Mouse (Mus musculus) left cerebral cortex, adult 2 months (tissue): Measurements from ENCODE around the gene Eif5a. TPM values are rescaled to one million over a fixed set of nuclear protein-coding genes. Genes with fewer than 3 reads are reported as not detected.
A peak's percentile ranks its signal among the peaks of the same experiment; 100 is the strongest.

Experiments used
- DNase-seq, 2 experiments: peaks; one replicate each; pipeline ENCODE4 v3.0.0; 2021 to 2022; ENCODE audit warnings: low spot score in 2 of 2, mixed read lengths in 1 of 2; ENCODE audit errors: extremely low spot score in 1 of 2
- H3K27ac ChIP-seq: fragments of 200-600 bp; 2 replicates; pipeline ENCODE4 v1.8.1; 2022
- H3K4me3 ChIP-seq: fragments of 200-600 bp; 2 replicates; pipeline ENCODE4 v1.8.1; 2022
- CTCF ChIP-seq: fragments of 200-600 bp; IDR thresholded peaks from 2 replicates; pipeline ENCODE4 v1.8.1; 2022; ENCODE audit warnings: antibody characterized with exemption, mild to moderate bottlenecking, moderate library complexity
- intact Hi-C: fragments of 180-260 bp; cut with DNase I; formaldehyde crosslinking; loops from one replicate; pipeline ENCODE4 v1.15.1; 2025
- total RNA-seq, 2 experiments: library from RNA; stranded (reverse); gene quantifications; 2 replicates each; pipeline ENCODE4 v1.2.3; 2021

Gene Eif5a
- total RNA-seq, 2 experiments from 2014 or later = 408 to 429 TPM

DNA sequence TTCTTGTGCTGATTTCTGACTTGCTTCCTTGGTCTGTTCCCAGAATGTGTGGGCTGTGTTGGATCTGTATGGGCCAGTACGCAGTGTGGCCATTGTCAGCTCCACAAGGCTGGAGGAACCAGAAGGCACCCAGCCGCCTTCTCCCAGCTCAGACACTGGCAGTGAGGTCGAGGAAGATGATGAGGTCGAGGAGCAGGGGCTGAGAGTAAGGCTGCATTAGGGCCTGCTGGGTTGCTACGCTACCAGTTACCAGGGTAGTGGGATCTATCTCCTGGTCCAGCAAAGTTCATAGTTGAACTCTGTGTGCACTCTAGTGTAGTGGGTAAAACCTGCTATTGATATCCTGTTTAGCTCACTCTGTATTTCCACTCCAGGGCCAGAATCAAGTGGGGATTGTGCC is 12.6 kb downstream of the Eif5a start:
- Histone ChIP-seq H3K4me3 (no peak overlapping the region), H3K27ac (no peak overlapping the region)
- DNase-seq = no peak
- no peak for TF ChIP-seq CTCF
- intact Hi-C loops = no loop called here

GRCm38 (mm10) chr11:69908645-69909044 is 13.1 kb downstream of the Eif5a start:
- no peak overlapping the region for H3K4me3 ChIP-seq
- DNase-seq = no peak
- intact Hi-C loops = no loop called here
- TF ChIP-seq CTCF = no peak
- no peak overlapping the region for H3K27ac ChIP-seq

DNA sequence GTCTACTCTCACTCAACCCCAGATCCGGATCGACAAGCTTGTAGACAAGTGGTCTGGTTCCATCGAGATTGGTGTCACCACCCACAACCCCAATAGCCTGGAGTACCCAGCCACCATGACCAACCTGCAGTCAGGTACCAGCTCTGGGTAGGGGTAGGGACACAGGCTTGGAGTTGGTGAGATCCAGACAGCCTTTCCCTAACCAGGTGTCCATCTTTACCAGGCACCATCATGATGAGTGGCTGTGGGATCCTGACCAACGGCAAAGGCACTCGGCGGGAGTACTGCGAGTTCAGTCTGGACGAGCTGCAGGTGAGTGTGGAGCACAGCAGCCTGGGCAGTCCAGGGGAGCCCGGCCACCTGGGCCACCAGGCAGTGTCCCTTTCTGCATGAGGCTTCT is 17.4 kb downstream of the Eif5a start:
- DNase-seq = no peak
- no peak overlapping the region for H3K27ac ChIP-seq
- no peak overlapping the region for H3K4me3 ChIP-seq
- intact Hi-C loops = loop anchor here (5.0 kb wide), 1 partner anchor 67 kb away; the partner anchor contains the start of genes Nlgn2 and Tmem256
- no peak for TF ChIP-seq CTCF

GRCm38 (mm10) chr11:69902972-69903371 is 18.8 kb downstream of the Eif5a start:
- H3K27ac ChIP-seq = no peak overlapping the region
- DNase-seq = no peak
- H3K4me3 ChIP-seq = peak overlapping the region; percentile 79; the same call in 1 of the 2 replicates
- no peak for TF ChIP-seq CTCF
- intact Hi-C loops = loop anchor here (5.0 kb wide), 1 partner anchor 66 kb away; the partner anchor contains the start of genes Nlgn2 and Tmem256

DNA sequence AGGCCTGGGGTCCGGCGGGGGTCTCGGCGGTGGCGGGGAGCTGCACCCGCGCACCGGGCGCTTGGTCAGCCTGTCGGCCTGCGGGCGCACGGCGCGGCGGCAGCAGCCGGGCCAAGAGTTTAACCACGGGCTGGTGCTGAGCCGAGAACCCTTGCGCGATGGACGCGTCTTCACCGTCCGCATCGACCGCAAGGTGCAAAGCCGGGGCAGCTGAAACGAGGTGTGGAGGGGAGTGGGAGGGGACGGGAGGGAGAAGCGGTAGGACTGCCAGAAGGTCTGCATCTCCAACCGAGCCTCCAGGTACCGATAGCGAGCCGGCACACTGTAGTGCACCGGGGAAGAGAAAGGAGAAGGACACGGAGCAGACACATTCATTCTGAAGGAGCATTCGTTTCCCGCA is 19.8 kb downstream of the Eif5a start:
- intact Hi-C loops = loop anchor here (2.0 to 5.0 kb wide), 3 partner anchors 21 to 219 kb away; partner anchors contain the start of genes Kctd11, Nlgn2, Senp3 and Tmem256
- peak overlapping the region; percentile 79 for H3K4me3 ChIP-seq
- TF ChIP-seq CTCF = no peak
- DNase-seq = no peak
- H3K27ac ChIP-seq = peak overlapping the region; percentile 95

DNA sequence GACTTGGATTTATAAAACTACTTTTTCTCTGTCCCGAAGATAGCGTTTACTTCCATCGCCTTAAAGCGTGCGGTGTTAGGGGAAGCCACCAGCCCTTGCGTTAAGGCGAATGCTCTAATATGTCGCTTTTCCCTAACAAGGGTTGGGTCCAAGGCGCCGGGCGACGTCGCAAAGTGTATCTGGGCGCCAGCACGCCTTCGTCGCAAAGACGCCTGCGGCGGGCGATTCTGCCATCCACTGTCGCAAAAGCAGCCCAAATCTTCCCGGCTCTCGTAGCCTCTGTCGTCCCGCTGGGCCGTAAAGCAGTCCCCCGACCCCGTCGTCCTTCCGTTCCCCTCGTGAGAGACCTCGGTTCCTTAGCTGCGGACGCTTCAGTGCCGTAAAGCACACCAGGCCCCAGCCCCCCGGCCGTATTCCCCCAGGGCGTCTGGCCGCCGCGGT is 20.3 kb downstream of the Eif5a start:
- Histone ChIP-seq H3K27ac (peak overlapping the region; percentile 95), H3K4me3 (peak overlapping the region; percentile 79)
- intact Hi-C loops = loop anchor here (2.0 to 5.0 kb wide), 3 partner anchors 21 to 219 kb away; partner anchors contain the start of genes Kctd11, Nlgn2, Senp3 and Tmem256
- no peak for TF ChIP-seq CTCF
- peak; percentile 95 to 97 for DNase-seq

DNA sequence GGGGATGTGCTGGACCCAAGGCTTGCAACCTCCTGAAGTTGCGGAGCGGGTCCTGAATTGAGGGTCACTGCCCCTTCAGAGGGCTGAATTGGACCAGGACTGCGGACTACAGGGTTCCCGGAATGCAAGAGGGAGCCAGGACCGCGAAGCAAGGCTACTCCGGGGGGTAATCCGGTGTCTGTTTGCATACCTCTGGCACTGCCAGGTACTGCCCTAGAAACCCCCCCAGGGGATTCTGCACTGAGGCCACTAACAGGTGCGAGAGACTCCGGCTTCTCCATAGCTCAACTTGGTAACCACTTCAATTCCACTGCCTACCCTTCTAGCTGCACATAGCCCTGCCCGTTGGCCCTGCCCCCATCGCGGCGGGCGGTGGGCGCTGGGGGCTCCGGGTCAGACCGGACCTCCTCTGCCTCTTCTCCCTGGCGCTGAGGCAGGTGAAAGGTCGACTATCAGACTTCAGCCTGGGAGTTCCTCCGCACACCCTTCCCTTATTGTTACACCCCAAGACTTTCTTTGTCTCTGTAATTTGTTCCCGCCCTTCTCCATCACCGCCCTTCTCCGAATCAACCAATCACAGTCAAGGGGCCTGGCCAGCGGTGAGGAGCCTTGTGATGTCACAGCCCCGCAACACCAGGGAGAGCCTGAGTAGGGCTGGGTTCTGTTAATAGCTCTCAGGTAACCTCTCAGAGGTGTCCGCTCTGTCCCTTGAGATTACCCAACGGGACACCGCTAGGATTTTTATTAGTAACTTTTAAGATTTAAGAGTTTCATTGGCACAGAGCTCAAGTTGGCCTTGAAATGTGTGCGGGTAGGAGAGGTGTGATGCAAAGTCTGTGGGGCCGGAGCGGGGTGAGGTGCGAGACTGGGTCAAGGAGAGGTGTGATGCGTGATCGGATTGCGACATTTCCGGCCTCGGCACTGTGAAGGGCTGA is 21.0 kb downstream of the Eif5a start, which contains the start of the genes 2810408A11Rik and Neurl4:
TSS of gene 2810408A11Rik (minus strand) at position 517 of the 935 bp plus-strand sequence.
TSS of gene Neurl4 (plus strand) at position 602 of the 935 bp plus-strand sequence.
- Histone ChIP-seq H3K4me3 (peak within 1 kb of the TSS; percentile 79), H3K27ac (peak within 1 kb of the TSS; percentile 95)
- intact Hi-C loops = loop anchor here (2.0 to 5.0 kb wide), 3 partner anchors 20 to 218 kb away; partner anchors contain the start of genes Kctd11, Nlgn2, Senp3 and Tmem256
- no peak for TF ChIP-seq CTCF
- peak; percentile 84 to 86 for DNase-seq

DNA sequence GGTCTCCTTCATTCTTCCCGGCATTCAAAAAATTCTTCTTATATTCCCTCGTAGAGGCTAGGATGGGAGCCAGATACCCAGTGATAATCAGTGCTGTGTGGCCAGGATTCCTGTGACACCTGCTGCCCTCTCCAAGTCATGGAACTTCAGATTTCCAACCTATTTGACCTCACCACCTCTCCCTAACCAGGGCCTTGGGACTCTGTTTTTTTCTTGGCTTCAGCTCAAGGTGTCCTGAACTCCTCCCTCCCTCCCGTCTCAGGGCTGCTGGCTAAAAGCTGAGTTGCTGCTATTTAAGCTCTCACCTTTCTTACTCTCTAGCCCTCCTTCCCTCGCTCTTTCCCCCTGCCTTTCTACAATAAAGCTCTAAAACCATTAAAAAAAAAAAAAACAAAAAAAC is 21.9 kb downstream of the Eif5a start:
- intact Hi-C loops = loop anchor here (2.0 to 5.0 kb wide), 3 partner anchors 19 to 217 kb away; partner anchors contain the start of genes Kctd11, Nlgn2, Senp3 and Tmem256
- no peak overlapping the region for H3K4me3 ChIP-seq
- no peak for TF ChIP-seq CTCF

DNA sequence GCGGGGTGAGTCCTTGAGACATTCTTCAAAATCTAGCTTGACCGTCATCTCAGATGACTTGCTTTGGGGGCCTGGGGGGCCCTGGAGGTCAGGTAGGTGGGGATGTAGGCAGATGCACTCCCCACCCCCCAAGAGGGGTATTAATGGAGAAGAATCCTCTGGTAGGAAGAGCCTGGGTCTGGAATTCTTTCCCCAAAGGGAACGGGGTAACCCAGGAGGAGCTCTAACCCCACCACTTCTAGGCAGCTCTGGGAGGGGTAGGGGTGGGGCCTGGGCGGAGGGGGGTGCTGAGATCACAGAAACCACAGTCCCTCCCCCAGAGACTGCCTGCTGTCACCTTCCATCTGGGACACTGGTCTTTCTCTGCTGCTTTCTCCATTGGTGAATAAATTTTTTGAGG is 26.5 kb downstream of the Eif5a start, which contains the start of gene Acap1:
TSS of gene Acap1 (minus strand) at position 249 of the 400 bp plus-strand sequence.
- TF ChIP-seq CTCF = no peak
- H3K27ac ChIP-seq = no peak within 1 kb of the TSS
- no peak for DNase-seq
- no peak within 1 kb of the TSS for H3K4me3 ChIP-seq
- intact Hi-C loops = no loop called here

More for the DNA sequence above, 21.9 kb downstream of the Eif5a start:
- no peak overlapping the region for H3K27ac ChIP-seq
- no peak for DNase-seq

- DNase-seq = no peak
- Histone ChIP-seq H3K4me3 (no peak overlapping the region), H3K27ac (no peak overlapping the region)
- no peak for TF ChIP-seq CTCF
- intact Hi-C loops = no loop called here
These were observed 27.1 kb downstream of the Eif5a start for GRCm38 (mm10) chr11:69894671-69895070.

DNA sequence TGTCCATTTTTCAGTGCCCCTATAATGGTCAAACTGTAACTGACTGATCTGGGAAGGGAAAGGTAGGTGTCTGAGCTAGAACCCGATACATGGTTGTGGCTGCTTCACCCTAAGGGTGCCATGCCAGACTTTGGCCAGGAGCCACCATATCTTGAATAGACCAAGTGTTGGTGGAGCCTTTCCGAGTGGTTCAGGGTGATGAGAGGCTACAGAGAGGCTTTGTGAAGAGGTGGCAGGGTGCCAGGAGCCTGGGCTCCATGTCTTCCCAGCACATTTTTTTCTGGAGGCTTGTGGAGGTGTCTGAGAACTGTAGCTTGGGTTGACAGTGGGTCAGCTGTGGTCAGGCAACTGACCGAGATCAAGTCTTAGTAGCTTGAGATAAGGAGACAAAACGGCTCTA is 30.3 kb downstream of the Eif5a start:
- no peak overlapping the region for H3K4me3 ChIP-seq
- H3K27ac ChIP-seq = no peak overlapping the region
- no peak for TF ChIP-seq CTCF
- intact Hi-C loops = no loop called here
- DNase-seq = no peak
